Mouse (Mus musculus): Measurements from ENCODE around the gene Tctn1. TPM values are rescaled to one million over a fixed set of nuclear protein-coding genes. Genes with fewer than 3 reads are reported as not detected.

The Tctn1 gene
- polyA plus RNA-seq, 1 experiment from 2014 or later: 7.3 TPM

DNA sequence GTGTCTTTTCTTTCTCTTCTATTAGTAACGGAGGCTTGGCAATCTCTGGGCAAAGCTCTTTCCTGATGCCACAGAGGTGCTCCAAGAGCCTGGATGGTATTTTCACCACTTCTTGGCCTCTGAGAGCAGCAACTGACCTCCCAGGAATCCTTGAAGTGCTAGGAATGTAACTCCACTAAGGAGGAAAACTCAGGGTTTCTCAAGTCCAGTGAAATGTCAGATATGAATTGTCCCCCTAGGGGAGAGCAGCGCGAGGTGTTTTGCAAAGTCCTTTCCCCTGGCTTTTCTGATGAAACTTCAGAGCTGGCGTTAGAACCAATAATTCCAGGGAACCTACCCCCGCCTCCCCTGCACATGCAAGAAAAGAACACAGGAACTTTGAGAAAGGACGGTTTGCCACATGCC, 16.2 kb upstream of the Tctn1 start:
- ATAC-seq: no peak
- Histone ChIP-seq H3K4me3 (ENCODE audit: low read depth, low read length) (no peak overlapping the region), H3K36me3 (ENCODE audit: control insufficient read depth, insufficient read depth, low read length) (no peaks in the 10 kb centered on the region), H3K4me1 (ENCODE audit: control insufficient read depth, insufficient read depth, low read length) (peaks cover 3% of the 10 kb centered on the region), H3K4me2 (ENCODE audit: low read length) (no peak overlapping the region), H3K27me3 (ENCODE audit: control insufficient read depth, insufficient read depth, low read depth, low read length) (no peaks in the 10 kb centered on the region), H3K9me3 (replicated peaks; ENCODE audit: control insufficient read depth, low read length, poor library complexity, severe bottlenecking) (no peaks in the 10 kb centered on the region), H3K9ac (ENCODE audit: low read depth, low read length) (no peak overlapping the region), H3K27ac (ENCODE audit: low read length) (no peak overlapping the region)
- WGBS: 49% methylated on average over 6 of the region's 6 CpGs

DNA sequence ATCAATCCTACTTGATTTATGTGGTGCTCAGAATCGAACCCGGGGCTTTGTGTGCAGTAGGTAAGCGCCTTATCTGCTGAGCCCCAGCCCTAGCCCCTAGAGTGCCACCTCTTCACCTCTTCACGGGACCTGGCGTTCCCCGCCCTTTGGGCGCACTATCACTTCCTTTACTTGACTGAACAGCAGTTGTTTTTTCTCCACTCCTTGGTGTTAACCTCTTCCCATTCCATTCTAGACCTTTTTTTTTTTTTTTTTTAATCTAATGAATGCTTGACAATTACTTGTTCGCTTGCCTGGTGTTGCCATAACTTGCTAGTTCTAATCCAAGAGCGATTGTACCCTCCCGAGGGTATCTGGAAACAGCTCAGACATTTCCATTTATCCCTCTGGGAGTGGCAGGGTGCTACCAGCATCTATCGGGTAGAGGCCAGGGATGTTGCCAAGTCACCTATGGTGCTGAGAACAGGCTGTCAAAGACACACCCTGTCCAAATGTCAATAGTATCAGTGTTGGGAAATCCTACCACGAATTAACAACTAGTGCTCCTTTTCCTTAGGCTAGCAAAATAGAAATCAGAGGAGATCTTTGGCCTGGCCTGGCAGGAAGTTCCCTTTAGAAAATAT, 15.7 kb upstream of the Tctn1 start:
- H3K9ac ChIP-seq (ENCODE audit: low read depth, low read length): no peak overlapping the region
- 83% methylated on average over 12 of the region's 12 CpGs for WGBS
- ATAC-seq: no peak

GRCm38 (mm10) chr5:122278946-122279345, 14.7 kb upstream of the Tctn1 start:
- Histone ChIP-seq H3K4me3 (ENCODE audit: low read depth, low read length) (no peak overlapping the region), H3K9ac (ENCODE audit: low read depth, low read length) (no peak overlapping the region), H3K27me3 (ENCODE audit: control insufficient read depth, insufficient read depth, low read depth, low read length) (no peaks in the 10 kb centered on the region), H3K4me1 (ENCODE audit: control insufficient read depth, insufficient read depth, low read length) (peaks cover 2% of the 10 kb centered on the region; the same call in 1 of the 2 replicates), H3K27ac (ENCODE audit: low read length) (no peak overlapping the region), H3K4me2 (ENCODE audit: low read length) (no peak overlapping the region), H3K9me3 (replicated peaks; ENCODE audit: control insufficient read depth, low read length, poor library complexity, severe bottlenecking) (no peaks in the 10 kb centered on the region), H3K36me3 (ENCODE audit: control insufficient read depth, insufficient read depth, low read length) (no peaks in the 10 kb centered on the region)
- ATAC-seq: no peak
- 89% methylated on average over 7 of the region's 7 CpGs for WGBS

More for the DNA sequence above, 15.7 kb upstream of the Tctn1 start:
- Histone ChIP-seq H3K27me3 (ENCODE audit: control insufficient read depth, insufficient read depth, low read depth, low read length) (no peaks in the 10 kb centered on the region), H3K27ac (ENCODE audit: low read length) (no peak overlapping the region), H3K9me3 (replicated peaks; ENCODE audit: control insufficient read depth, low read length, poor library complexity, severe bottlenecking) (no peaks in the 10 kb centered on the region), H3K4me3 (ENCODE audit: low read depth, low read length) (no peak overlapping the region), H3K4me1 (ENCODE audit: control insufficient read depth, insufficient read depth, low read length) (no peaks in the 10 kb centered on the region; the same call in 1 of the 2 replicates), H3K4me2 (ENCODE audit: low read length) (no peak overlapping the region), H3K36me3 (ENCODE audit: control insufficient read depth, insufficient read depth, low read length) (no peaks in the 10 kb centered on the region)

GRCm38 (mm10) chr5:122274785-122275184, 10.5 kb upstream of the Tctn1 start:
- no peak overlapping the region for H3K4me3 ChIP-seq (ENCODE audit: low read depth, low read length)
- H3K27me3 ChIP-seq (ENCODE audit: control insufficient read depth, insufficient read depth, low read depth, low read length): no peaks in the 10 kb centered on the region
- ATAC-seq: no peak
- H3K9me3 ChIP-seq (replicated peaks; ENCODE audit: control insufficient read depth, low read length, poor library complexity, severe bottlenecking): no peaks in the 10 kb centered on the region
- H3K9ac ChIP-seq (ENCODE audit: low read depth, low read length): no peak overlapping the region
- no peak overlapping the region for H3K4me2 ChIP-seq (ENCODE audit: low read length)
- H3K27ac ChIP-seq (ENCODE audit: low read length): no peak overlapping the region
- WGBS: 7% methylated on average over 5 of the region's 5 CpGs
- peaks cover 2% of the 10 kb centered on the region; the same call in 1 of the 2 replicates for H3K4me1 ChIP-seq (ENCODE audit: control insufficient read depth, insufficient read depth, low read length)
- no peaks in the 10 kb centered on the region for H3K36me3 ChIP-seq (ENCODE audit: control insufficient read depth, insufficient read depth, low read length)

GRCm38 (mm10) chr5:122272821-122273220, 8.6 kb upstream of the Tctn1 start:
- Histone ChIP-seq H3K27ac (ENCODE audit: low read length) (no peak overlapping the region), H3K36me3 (ENCODE audit: control insufficient read depth, insufficient read depth, low read length) (no peaks in the 10 kb centered on the region), H3K9me3 (replicated peaks; ENCODE audit: control insufficient read depth, low read length, poor library complexity, severe bottlenecking) (no peaks in the 10 kb centered on the region), H3K4me1 (ENCODE audit: control insufficient read depth, insufficient read depth, low read length) (peaks cover 2% of the 10 kb centered on the region; the same call in 1 of the 2 replicates), H3K27me3 (ENCODE audit: control insufficient read depth, insufficient read depth, low read depth, low read length) (no peaks in the 10 kb centered on the region), H3K4me3 (ENCODE audit: low read depth, low read length) (no peak overlapping the region), H3K9ac (ENCODE audit: low read depth, low read length) (no peak overlapping the region), H3K4me2 (ENCODE audit: low read length) (no peak overlapping the region)
- 94% methylated on average over 5 of the region's 5 CpGs for WGBS
- no peak for ATAC-seq

- Histone ChIP-seq H3K4me2 (ENCODE audit: low read length) (no peak overlapping the region), H3K36me3 (ENCODE audit: control insufficient read depth, insufficient read depth, low read length) (no peaks in the 10 kb centered on the region), H3K9ac (ENCODE audit: low read depth, low read length) (no peak overlapping the region), H3K27ac (ENCODE audit: low read length) (no peak overlapping the region), H3K9me3 (replicated peaks; ENCODE audit: control insufficient read depth, low read length, poor library complexity, severe bottlenecking) (no peaks in the 10 kb centered on the region), H3K4me1 (ENCODE audit: control insufficient read depth, insufficient read depth, low read length) (no peaks in the 10 kb centered on the region), H3K4me3 (ENCODE audit: low read depth, low read length) (no peak overlapping the region), H3K27me3 (ENCODE audit: control insufficient read depth, insufficient read depth, low read depth, low read length) (no peaks in the 10 kb centered on the region)
- ATAC-seq: no peak
- 73% methylated on average over 12 of the region's 12 CpGs for WGBS
These were observed 4.8 kb upstream of the Tctn1 start for GRCm38 (mm10) chr5:122268858-122269604.

DNA sequence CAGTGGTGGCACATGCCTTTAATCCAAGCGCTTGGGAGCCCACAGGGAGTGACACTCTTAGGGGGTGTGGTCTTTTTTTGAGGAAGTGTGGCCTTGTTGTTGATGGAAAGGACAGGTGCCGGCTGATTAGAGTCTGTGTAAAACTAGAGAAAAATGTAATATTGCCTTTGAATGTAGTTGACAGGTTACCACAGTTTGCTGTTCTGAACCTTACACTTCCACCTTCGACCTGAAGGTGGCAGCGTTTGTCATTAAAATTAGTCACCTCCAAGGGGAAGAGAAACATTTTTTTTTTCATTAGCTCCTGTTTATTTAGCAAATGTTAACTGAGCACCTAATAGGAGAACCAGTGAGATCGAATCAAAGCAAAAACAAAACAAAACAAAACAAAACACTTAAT, 3.6 kb upstream of the Tctn1 start:
- Histone ChIP-seq H3K36me3 (ENCODE audit: control insufficient read depth, insufficient read depth, low read length) (no peaks in the 10 kb centered on the region), H3K4me2 (ENCODE audit: low read length) (no peak overlapping the region), H3K27ac (ENCODE audit: low read length) (no peak overlapping the region), H3K27me3 (ENCODE audit: control insufficient read depth, insufficient read depth, low read depth, low read length) (no peaks in the 10 kb centered on the region), H3K9ac (ENCODE audit: low read depth, low read length) (no peak overlapping the region), H3K9me3 (replicated peaks; ENCODE audit: control insufficient read depth, low read length, poor library complexity, severe bottlenecking) (no peaks in the 10 kb centered on the region), H3K4me3 (ENCODE audit: low read depth, low read length) (no peak overlapping the region), H3K4me1 (ENCODE audit: control insufficient read depth, insufficient read depth, low read length) (peaks cover 8% of the 10 kb centered on the region)
- no peak for ATAC-seq
- 25% methylated on average over 5 of the region's 5 CpGs for WGBS

- Histone ChIP-seq H3K4me2 (ENCODE audit: low read length) (no peak overlapping the region), H3K36me3 (ENCODE audit: control insufficient read depth, insufficient read depth, low read length) (no peaks in the 10 kb centered on the region), H3K4me3 (ENCODE audit: low read depth, low read length) (no peak overlapping the region), H3K4me1 (ENCODE audit: control insufficient read depth, insufficient read depth, low read length) (peaks cover 11% of the 10 kb centered on the region), H3K9ac (ENCODE audit: low read depth, low read length) (no peak overlapping the region), H3K27ac (ENCODE audit: low read length) (no peak overlapping the region), H3K27me3 (ENCODE audit: control insufficient read depth, insufficient read depth, low read depth, low read length) (no peaks in the 10 kb centered on the region), H3K9me3 (replicated peaks; ENCODE audit: control insufficient read depth, low read length, poor library complexity, severe bottlenecking) (no peaks in the 10 kb centered on the region)
- 84% methylated on average over 7 of the region's 7 CpGs for WGBS
- no peak for ATAC-seq
These were observed 2.9 kb upstream of the Tctn1 start for GRCm38 (mm10) chr5:122267136-122267535.

DNA sequence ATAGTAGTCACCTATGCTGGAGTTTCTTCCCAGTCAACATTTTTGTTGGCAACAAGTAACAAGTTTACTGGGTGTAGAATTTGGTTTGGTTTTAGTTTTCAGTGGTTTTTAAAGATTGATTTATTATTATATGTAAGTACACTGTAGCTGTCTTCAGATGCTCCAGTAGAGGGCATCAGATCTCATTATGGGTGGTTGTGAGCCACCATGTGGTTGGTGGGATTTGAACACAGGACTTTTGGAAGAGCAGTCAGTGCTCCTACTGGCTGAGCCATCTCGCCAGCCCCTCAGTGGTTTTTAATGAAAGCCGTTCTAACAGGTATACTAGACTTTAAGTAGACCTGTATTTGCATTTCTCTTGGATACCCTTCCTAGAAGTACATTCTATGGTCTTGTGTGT, 1.7 kb upstream of the Tctn1 start:
- Histone ChIP-seq H3K36me3 (ENCODE audit: control insufficient read depth, insufficient read depth, low read length) (no peaks in the 10 kb centered on the region), H3K4me1 (ENCODE audit: control insufficient read depth, insufficient read depth, low read length) (peaks cover 13% of the 10 kb centered on the region), H3K27me3 (ENCODE audit: control insufficient read depth, insufficient read depth, low read depth, low read length) (no peaks in the 10 kb centered on the region), H3K4me2 (ENCODE audit: low read length) (no peak overlapping the region), H3K27ac (ENCODE audit: low read length) (no peak overlapping the region), H3K9ac (ENCODE audit: low read depth, low read length) (no peak overlapping the region), H3K9me3 (replicated peaks; ENCODE audit: control insufficient read depth, low read length, poor library complexity, severe bottlenecking) (no peaks in the 10 kb centered on the region), H3K4me3 (ENCODE audit: low read depth, low read length) (no peak overlapping the region)
- no peak for ATAC-seq
- WGBS: 98% methylated on average over 2 of the region's 2 CpGs
